Mouse (Mus musculus): ENCODE results near the gene Iqcn.
A peak's percentile ranks its signal among the peaks of the same experiment; 100 is the strongest.

Iqcn gene

GRCm38 (mm10) chr8:70701048-70701981 is 1.9 kb upstream of the Iqcn start:
- peak; percentile 45 for DNase-seq (ENCODE audit: low spot score)

GRCm38 (mm10) chr8:70701982-70702841 is 1.0 kb upstream of the Iqcn start:
- DNase-seq (ENCODE audit: low spot score): no peak

DNA sequence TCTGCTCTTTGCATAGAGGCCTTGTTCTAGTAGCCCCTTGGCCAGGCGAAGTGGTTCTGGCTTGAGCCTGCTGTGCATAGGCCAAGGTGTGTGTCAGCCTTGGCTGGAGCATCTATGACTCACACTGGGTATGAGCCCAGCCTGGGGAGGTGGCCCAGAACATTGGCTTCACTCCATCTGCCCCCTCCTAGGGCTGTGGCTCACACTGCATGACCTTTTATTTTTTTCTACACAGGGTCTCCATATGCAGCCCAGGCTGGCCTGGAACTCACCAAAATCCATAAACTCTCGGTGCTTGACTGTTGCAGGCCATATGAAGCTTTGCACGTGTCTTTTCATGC is 445 bp upstream of the Iqcn start:
- no peak for DNase-seq (ENCODE audit: low spot score)

GRCm38 (mm10) chr8:70708281-70708680 is 5.0 kb downstream of the Iqcn start:
- no peak for DNase-seq (ENCODE audit: low spot score)

- DNase-seq (ENCODE audit: low spot score): no peak
Measured at GRCm38 (mm10) chr8:70709794-70710193, 6.5 kb downstream of the Iqcn start.

- DNase-seq (ENCODE audit: low spot score): no peak
Measured at GRCm38 (mm10) chr8:70710296-70710695, 7.0 kb downstream of the Iqcn start.

DNA sequence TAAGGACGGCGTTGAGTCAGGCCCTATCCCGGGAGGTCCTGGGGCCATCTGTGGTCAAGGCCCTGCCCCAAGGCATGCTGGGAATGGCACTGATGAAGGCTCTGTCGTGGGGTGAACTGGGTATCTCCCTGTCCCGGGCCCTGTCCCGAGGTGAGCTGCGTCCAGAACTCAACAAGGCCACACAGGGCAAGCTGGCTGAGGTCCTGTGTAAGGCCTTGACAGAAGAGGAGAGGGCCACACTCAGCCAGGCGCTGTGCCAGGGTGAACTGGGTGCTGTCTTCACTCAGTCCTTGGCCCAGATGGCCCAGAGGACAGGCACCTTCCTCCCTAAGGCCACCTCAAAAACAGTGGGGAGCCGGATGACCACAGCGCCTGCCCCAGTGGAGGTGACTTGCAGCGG is 7.8 kb downstream of the Iqcn start:
- no peak for DNase-seq (ENCODE audit: low spot score)

- no peak for DNase-seq (ENCODE audit: low spot score)
Measured at GRCm38 (mm10) chr8:70713991-70714390, 10.7 kb downstream of the Iqcn start.

DNA sequence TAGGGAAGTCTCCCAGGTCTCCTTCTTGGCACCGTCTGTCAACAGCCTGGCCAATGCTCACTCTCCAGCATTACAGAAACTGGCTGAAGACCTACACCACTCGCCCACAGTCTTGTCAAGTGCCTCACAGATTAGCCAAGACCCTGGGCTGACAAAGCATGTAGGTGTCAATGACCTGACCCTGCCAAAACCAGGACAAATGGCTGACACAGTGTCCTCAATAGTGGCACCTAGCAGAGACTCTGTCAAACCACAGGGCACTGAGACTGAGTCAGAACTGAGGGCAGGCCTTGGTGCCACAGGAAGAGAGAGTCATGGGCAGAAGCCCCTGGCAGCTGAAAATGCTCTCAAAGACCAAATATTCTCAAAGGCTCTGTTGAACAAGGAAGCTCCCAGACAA is 11.8 kb downstream of the Iqcn start:
- no peak for DNase-seq (ENCODE audit: low spot score)

- no peak for DNase-seq (ENCODE audit: low spot score)
Measured at GRCm38 (mm10) chr8:70716521-70717400, 13.5 kb downstream of the Iqcn start.

DNA sequence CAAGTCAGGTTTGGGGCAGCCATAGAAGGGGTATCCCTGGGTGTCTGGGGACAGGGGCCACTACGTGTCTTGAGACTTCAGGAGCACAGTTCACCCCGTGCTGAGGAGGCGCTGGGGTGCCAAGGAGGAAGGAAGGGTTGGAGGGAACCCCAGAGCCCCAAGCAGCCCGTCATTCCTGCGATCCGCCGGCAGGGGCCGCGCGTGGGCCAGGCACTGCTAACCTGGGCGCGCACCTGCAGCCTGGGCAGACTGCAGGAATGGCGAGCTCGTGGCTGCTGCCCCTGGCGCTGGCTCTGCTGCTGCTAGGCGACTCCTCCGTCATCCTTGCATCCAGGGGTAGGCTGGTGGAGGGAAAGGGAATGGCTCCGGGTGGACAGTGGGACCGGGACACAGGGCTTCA is 15.0 kb downstream of the Iqcn start, which contains the start of gene Gm3336:
TSS of gene Gm3336 (plus strand) at position 247 of the 400 bp plus-strand sequence.
- peak; percentile 77 for DNase-seq (ENCODE audit: low spot score)

DNA sequence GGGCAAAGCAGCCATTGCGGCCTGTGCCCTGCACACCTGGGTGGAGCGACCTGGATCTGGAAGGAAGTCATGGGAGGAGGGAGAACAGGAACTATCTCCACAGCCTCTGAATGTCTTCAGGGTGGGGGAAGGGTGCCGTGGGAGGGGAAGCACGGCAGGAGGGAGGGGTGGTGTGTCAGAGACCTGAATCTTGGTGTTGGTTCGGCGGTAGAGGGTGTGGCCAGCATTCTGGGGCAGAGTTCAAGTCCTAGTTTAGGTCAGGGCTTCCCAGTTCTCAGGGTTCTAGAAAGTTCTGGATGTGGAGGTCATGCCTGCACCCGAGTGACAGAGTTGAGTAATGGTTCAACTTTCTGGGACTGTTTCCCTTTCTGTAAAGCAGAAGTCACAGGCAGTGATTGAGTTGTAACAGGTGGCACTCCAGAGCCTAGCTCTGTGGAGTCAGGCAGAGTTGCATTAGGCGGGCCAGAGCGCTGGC is 16.6 kb downstream of the Iqcn start:
- DNase-seq (ENCODE audit: low spot score): no peak

- peak; percentile 94 for DNase-seq (ENCODE audit: low spot score)
Measured at GRCm38 (mm10) chr8:70720739-70721138, 17.5 kb downstream of the Iqcn start.

- DNase-seq (ENCODE audit: low spot score): no peak
Measured at GRCm38 (mm10) chr8:70721601-70722000, 18.3 kb downstream of the Iqcn start.

GRCm38 (mm10) chr8:70723486-70724210 is 20.4 kb downstream of the Iqcn start, which contains the start of gene Pde4c:
TSS of gene Pde4c (plus strand) at chr8:70723720.
- no peak for DNase-seq (ENCODE audit: low spot score)

GRCm38 (mm10) chr8:70724216-70724615 is 21.0 kb downstream of the Iqcn start:
- DNase-seq (ENCODE audit: low spot score): no peak

DNA sequence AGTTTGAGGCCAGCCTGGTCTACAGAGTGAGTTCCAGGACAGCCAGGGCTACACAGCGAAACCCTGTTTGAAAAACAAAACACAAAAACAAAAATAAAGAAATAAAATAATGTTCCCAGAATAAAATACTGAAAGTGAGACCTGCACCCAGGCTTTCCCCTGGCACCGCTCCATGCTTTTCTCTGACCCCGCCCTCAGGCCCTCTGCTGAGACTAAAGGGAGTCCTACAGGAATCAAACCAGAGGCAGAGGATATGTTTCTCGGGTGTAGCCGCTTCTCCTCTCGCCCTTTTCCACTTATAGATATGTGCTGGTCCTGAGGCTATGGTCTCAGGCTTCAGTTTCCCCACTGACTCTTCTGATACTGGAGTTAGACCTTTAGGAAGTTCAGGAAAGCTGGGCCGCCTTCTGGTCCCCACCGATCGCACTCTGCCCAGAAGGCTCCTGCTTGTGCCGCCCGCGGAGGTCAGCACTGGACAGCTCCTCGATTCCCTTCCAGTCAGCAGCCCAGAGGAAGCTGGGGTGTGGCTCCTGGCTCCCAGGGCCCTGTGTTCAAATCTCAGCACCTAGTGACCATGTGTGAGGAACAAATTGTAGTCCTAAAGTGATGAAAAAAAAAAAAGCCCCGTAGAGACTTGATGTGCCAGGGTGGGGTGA is 22.7 kb downstream of the Iqcn start:
- DNase-seq (ENCODE audit: low spot score): no peak

- no peak for DNase-seq (ENCODE audit: low spot score)
Measured at GRCm38 (mm10) chr8:70726721-70727120, 23.5 kb downstream of the Iqcn start.

- peak; percentile 47 for DNase-seq (ENCODE audit: low spot score)
Measured at GRCm38 (mm10) chr8:70729808-70730475, 26.7 kb downstream of the Iqcn start.

DNA sequence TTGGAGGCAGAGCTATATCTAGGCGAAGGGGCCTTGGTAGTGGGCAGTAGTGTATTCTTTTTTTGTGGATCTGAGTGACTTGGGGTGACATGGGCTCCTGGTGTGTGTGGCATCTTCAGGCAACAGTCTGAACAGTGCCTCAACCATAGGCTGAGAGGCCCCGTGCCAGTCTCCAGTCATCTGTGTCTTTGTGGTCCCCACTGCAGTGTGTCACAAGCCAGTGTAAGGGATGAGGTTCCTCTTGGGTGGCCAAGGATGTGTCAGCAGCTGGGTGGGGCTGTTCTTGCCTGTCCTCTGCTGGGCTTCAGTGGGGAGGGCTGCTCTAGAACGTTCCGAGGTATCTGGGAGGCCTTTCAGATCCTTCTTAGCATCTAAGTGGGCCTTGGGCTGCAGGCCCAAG is 27.7 kb downstream of the Iqcn start:
- DNase-seq (ENCODE audit: low spot score): no peak
